Mouse (Mus musculus) mouse embryonic stem cell (cell line): ENCODE results near the gene Ccdc115.

Source experiments
- in situ Hi-C, 2 experiments: fragments of 300-500 bp; cut with MboI; formaldehyde crosslinking; loops; 1 replicate in 1 of 2; 3 replicates in 1 of 2; pipeline ENCODE4 v1.14.3; 2019 to 2020; ENCODE audit warnings: low sequenced_read_pairs in 2 of 2, low pct_unique_long_range_greater_than_20kb in 1 of 2, mixed read lengths in 1 of 2; ENCODE audit not compliant: unreplicated experiment in 1 of 2

The Ccdc115 gene

GRCm38 (mm10) chr1:34439215-34439960, at the start of gene Ccdc115, which contains the start of gene Imp4:
Ccdc115 (minus strand) TSS chr1:34439672.
Imp4 (plus strand) TSS chr1:34439851.
- in situ Hi-C loops = no loop called here

- in situ Hi-C loops = no loop called here
These were observed 47.9 kb upstream of the Ccdc115 start for GRCm38 (mm10) chr1:34487383-34487782.

- in situ Hi-C loops = no loop called here
These were observed 46.2 kb upstream of the Ccdc115 start for GRCm38 (mm10) chr1:34485461-34486188.

GRCm38 (mm10) chr1:34484470-34484869, 45.0 kb upstream of the Ccdc115 start:
- in situ Hi-C loops = no loop called here

- in situ Hi-C loops = no loop called here
These were observed 42.6 kb upstream of the Ccdc115 start for GRCm38 (mm10) chr1:34481920-34482669.

GRCm38 (mm10) chr1:34480801-34481200, 41.3 kb upstream of the Ccdc115 start:
- in situ Hi-C loops = no loop called here

- in situ Hi-C loops = no loop called here
These were observed 39.6 kb upstream of the Ccdc115 start for GRCm38 (mm10) chr1:34478891-34479655.

- in situ Hi-C loops = no loop called here
These were observed 33.2 kb upstream of the Ccdc115 start for GRCm38 (mm10) chr1:34472427-34473300.

- in situ Hi-C loops = no loop called here
These were observed 30.3 kb upstream of the Ccdc115 start for GRCm38 (mm10) chr1:34469801-34470200.

GRCm38 (mm10) chr1:34468500-34468899, 29.0 kb upstream of the Ccdc115 start:
- in situ Hi-C loops = no loop called here

- in situ Hi-C loops = no loop called here
These were observed 28.6 kb upstream of the Ccdc115 start for GRCm38 (mm10) chr1:34468051-34468450.

- in situ Hi-C loops = no loop called here
These were observed 26.0 kb upstream of the Ccdc115 start for GRCm38 (mm10) chr1:34465445-34465844.

GRCm38 (mm10) chr1:34464310-34464817, 24.9 kb upstream of the Ccdc115 start:
- in situ Hi-C loops = no loop called here

- in situ Hi-C loops = no loop called here
These were observed 23.3 kb upstream of the Ccdc115 start for GRCm38 (mm10) chr1:34462766-34463165.

GRCm38 (mm10) chr1:34460061-34460441, 20.6 kb upstream of the Ccdc115 start:
- in situ Hi-C loops = no loop called here

- in situ Hi-C loops = no loop called here
These were observed 20.0 kb upstream of the Ccdc115 start, which contains the start of gene Ptpn18 for GRCm38 (mm10) chr1:34459284-34460060. Ptpn18 (plus strand) TSS chr1:34459762.

- in situ Hi-C loops = no loop called here
These were observed 19.0 kb upstream of the Ccdc115 start for GRCm38 (mm10) chr1:34458431-34458830.
